Mouse (Mus musculus) yolk sac, embryonic 10.5 days (tissue): Measurements from ENCODE around the gene Fap.

ENCODE experiments used
- DNase-seq: peaks from one replicate; pipeline ENCODE4 v3.0.0-alpha.2; 2017; ENCODE audit warnings: low spot score

The Fap gene

DNA sequence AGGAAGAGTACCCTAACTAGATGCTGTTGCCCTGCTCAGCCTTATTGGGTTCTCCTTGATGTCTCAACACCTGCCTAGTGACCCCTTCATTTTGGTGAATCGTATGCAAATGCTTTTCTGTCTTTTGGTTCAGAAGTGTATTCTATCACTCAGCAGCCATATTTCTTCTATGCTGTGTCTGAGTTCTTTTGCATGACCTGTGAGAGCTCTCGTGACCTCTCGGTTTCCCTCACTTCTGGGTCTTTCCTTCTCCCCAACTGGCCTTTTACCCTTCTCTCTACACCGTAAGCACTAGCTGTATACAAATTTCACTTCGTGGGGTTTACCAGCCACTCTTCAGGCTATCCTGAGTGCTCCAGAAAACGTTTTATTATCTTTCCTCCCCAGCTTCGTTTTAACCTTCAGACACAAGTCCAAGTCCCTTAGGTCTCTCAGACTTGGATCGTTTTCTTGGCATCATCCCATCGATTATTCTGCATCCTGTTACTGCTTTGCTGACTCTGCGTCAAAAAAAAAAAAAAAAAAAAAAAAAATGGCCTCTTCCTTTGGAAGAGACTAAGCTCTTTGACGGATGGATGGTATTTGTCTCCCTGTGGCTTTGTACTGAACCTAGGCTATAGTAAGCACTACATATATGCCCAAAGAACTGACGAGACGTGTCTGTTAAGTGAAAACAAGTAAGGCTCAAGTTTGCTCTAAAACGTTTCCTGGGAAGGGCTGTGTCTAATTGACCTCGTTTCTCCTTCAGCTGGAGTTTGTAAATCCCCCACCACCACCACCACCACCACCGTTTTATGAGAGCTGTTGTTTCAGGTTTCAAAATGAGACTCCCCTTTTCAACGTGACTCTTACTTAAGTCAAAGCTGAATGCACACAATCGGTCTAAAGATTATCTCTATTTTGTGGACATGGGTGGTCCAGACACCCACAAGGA lies 114.4 kb downstream of the Fap start:
- DNase-seq, result no peak

DNA sequence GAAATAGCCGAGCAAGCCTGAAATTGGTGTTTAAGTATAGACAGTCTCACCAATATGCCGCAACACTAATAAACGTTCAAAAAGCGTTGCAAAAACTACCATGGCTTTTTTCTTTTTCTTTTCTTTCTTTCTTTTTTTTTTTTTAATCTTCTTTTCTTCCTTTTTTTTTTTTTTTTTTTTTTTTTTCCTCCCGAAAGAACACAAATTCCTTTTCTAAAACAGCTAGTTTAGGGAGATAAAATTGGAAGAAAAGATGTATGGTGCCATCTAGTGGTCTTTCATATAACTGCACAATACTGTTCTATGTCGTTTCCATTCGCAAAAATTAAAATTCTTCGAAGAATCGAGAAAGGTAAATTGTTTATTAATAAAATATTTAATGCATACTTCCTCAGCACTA lies 115.8 kb downstream of the Fap start:
- no peak for DNase-seq

DNA sequence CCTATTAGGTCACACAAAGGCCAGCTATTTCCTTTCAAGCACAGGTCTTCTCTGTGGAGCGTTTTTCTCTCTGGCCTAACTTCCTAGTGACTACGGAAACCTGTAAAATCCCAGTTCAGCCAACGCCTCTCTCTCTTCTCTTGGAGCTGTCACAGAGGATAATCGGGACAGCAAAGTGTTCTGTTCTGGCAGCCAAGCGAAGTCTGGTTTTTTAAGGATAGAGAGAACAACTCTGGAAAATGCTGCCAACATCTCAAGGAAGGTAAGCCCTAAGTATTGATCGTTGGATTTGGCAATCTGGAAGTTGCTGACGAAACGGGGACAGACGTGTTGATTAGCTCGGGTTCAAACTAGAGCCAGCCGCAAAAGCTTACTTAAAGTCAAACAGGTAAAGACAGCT lies 118.9 kb downstream of the Fap start:
- no peak for DNase-seq

DNA sequence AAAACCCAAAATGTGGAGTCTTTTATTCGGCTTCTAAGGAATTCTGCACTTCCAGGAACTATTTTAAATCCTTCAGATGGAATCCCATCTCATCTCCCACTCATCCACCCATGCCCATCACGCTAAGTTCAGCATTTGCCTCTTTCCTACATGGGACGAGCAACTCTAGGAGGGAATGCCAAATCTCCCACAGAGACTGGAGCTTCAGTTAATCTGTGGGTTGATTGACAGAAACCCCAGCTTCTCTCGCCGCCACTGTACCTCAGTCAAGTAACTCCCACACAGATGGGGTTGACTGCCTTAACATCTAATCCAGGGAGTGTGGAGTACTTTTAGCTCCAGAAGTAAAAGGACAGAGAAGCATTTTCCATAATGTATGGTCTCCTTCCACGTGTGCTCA lies 119.8 kb downstream of the Fap start:
- DNase-seq, result no peak
